Comparison of ENCODE assay signal across 8 mouse cellular contexts in genomic region chr8:10414684-10415212, GRCm38 (mm10).
DNase-seq lines count a peak whose midpoint lies in the region; ATAC-seq and TF ChIP-seq lines count a peak whose summit lies in the region.
"Had no signal": no experiment of that assay in that cellular context is flagged by ENCODE, and none has a peak within 500 bp of the region (broad histone marks: within the 10 kb centered on the region; RNA-seq: fewer than 3 reads in every experiment).

No protein-coding gene starts in this region.

- no peak for TF ChIP-seq POLR2A in bone marrow macrophage, adult 2 months (IDR thresholded peaks at IDR 0.05; ENCODE audit: borderline replicate concordance, low read depth, low read length)

- H3K9me3 ChIP-seq in forebrain, embryonic 10.5 days, result no peaks in the 10 kb centered on the region
- H3K9me3 ChIP-seq in hindbrain, embryonic 15.5 days, result no peaks in the 10 kb centered on the region
- H3K9me3 ChIP-seq: lung, embryonic 15.5 days had no signal

- no peak overlapping the region for H3K9ac ChIP-seq in hindbrain, embryonic 15.5 days
- H3K9ac ChIP-seq: lung, embryonic 15.5 days had no signal

- no peak overlapping the region for H3K4me3 ChIP-seq in bone marrow macrophage, adult 2 months (ENCODE audit: insufficient read depth, low read length)
- no peak overlapping the region for H3K4me3 ChIP-seq in forebrain, embryonic 10.5 days
- no peak overlapping the region for H3K4me3 ChIP-seq in hindbrain, embryonic 15.5 days
- H3K4me3 ChIP-seq: lung, embryonic 15.5 days had no signal

- peaks cover 10% of the 10 kb centered on the region for H3K4me1 ChIP-seq in bone marrow macrophage, adult 2 months (ENCODE audit: control insufficient read depth, insufficient read depth, low read length)
- peaks cover 15% of the 10 kb centered on the region for H3K4me1 ChIP-seq in forebrain, embryonic 10.5 days
- H3K4me1 ChIP-seq in hindbrain, embryonic 15.5 days (replicated peaks), result 0 out of 2 replicates have a peak, but pooled peaks cover 3% of the 10 kb centered on the region

- ATAC-seq in hindbrain, embryonic 15.5 days (ENCODE audit: low FRiP score, low read depth), result peak; percentile 35; the same call in 1 of the 2 replicates

- H3K27me3 ChIP-seq in forebrain, embryonic 10.5 days (ENCODE audit: poor library complexity, severe bottlenecking), result no peaks in the 10 kb centered on the region
- no peaks in the 10 kb centered on the region for H3K27me3 ChIP-seq in hindbrain, embryonic 15.5 days
- H3K27me3 ChIP-seq: lung, embryonic 15.5 days had no signal

- 26% methylated on average over 6 of the region's 6 CpGs for WGBS in forebrain, embryonic 10.5 days
- WGBS in hindbrain, embryonic 15.5 days, result 24% methylated on average over 6 of the region's 6 CpGs

- peak; percentile 86 for DNase-seq in MN1 (ENCODE audit: low spot score)
- DNase-seq in forebrain, embryonic 10.5 days (ENCODE audit: extremely low spot score, low spot score), result peak; percentile 80
- peak; percentile 64 for DNase-seq in left cerebral cortex, adult 11 months (ENCODE audit: low spot score)
- peak; percentile 78 for DNase-seq in mesoderm, embryonic 11.5 days (ENCODE audit: low read depth, low spot score)
- DNase-seq in skeletal muscle tissue, adult 2 months (ENCODE audit: low read depth, low spot score), result peak; percentile 46

- no peak overlapping the region for H3K27ac ChIP-seq in bone marrow macrophage, adult 2 months (ENCODE audit: insufficient read depth, low read depth, low read length)
- H3K27ac ChIP-seq in forebrain, embryonic 10.5 days, result peak overlapping the region; percentile 13; the same call in 1 of the 2 replicates
- H3K27ac ChIP-seq in hindbrain, embryonic 15.5 days (replicated peaks), result no peak overlapping the region
- H3K27ac ChIP-seq: lung, embryonic 15.5 days had no signal

- H3K4me2 ChIP-seq in hindbrain, embryonic 15.5 days, result no peak overlapping the region
- H3K4me2 ChIP-seq: lung, embryonic 15.5 days had no signal

- TF ChIP-seq CTCF in bone marrow macrophage, adult 2 months (IDR thresholded peaks at IDR 0.05; ENCODE audit: low read depth, low read length), result peak; percentile 92

- no peaks in the 10 kb centered on the region for H3K36me3 ChIP-seq in forebrain, embryonic 10.5 days (replicated peaks)
- H3K36me3 ChIP-seq in hindbrain, embryonic 15.5 days, result no peaks in the 10 kb centered on the region
- H3K36me3 ChIP-seq: lung, embryonic 15.5 days had no signal
